Mouse (Mus musculus) bone marrow, adult 2 months (tissue): ENCODE results near the gene Arhgef11.

Source experiments
- CTCF ChIP-seq: fragments of 200-500 bp; IDR thresholded peaks from 2 replicates; pipeline ENCODE4 v1.5.1; 2011; ENCODE audit warnings: low read length, control low read depth; ENCODE audit not compliant: control insufficient read depth, insufficient read depth
- POLR2A ChIP-seq: fragments of 200-500 bp; IDR thresholded peaks from 2 replicates; pipeline ENCODE4 v1.6.1; 2011; ENCODE audit warnings: low read depth, mild to moderate bottlenecking, control low read depth, low read length, borderline replicate concordance; ENCODE audit not compliant: control insufficient read depth

GRCm38 (mm10) chr3:87742735-87743134 lies 125.4 kb downstream of the Arhgef11 start:
- TF ChIP-seq POLR2A, result no peak
- TF ChIP-seq CTCF, result no peak
